Mouse (Mus musculus): Measurements from ENCODE around the gene Gzmk. TPM values are rescaled to one million over a fixed set of nuclear protein-coding genes. Genes with fewer than 3 reads are reported as not detected.

Gene Gzmk
- total RNA-seq (2023) = not detected

GRCm38 (mm10) chr13:113225811-113226210 lies at the start of gene Gzmk:
Gene Gzmk (minus strand): TSS chr13:113225908.

GRCm38 (mm10) chr13:113209624-113210023 lies 16.1 kb downstream of the Gzmk start, which contains the start of gene Esm1:
Gene Esm1 (plus strand): TSS chr13:113209659.

Other genes starting within 250 kb of the Gzmk start
- gene Ccno, start 238.1 kb downstream of the Gzmk start, total RNA-seq (2023) = 0.88 TPM
- gene Mcidas, start 232.1 kb downstream of the Gzmk start, total RNA-seq (2023) = not detected
- gene Cdc20b, start 190.8 kb downstream of the Gzmk start, total RNA-seq (2023) = not detected
- gene Gpx8, start 179.5 kb downstream of the Gzmk start, total RNA-seq (2023) = not detected
- gene Gzma, start 124.9 kb downstream of the Gzmk start, total RNA-seq (2023) = 28.6 TPM
- not detected for gene Esm1, start 16.2 kb downstream of the Gzmk start, total RNA-seq (2023)
- gene BC067074, start 67.3 kb upstream of the Gzmk start, total RNA-seq (2023) = not detected